Mouse (Mus musculus): ENCODE results near the gene Dusp1. TPM values are rescaled to one million over a fixed set of nuclear protein-coding genes. Genes with fewer than 3 reads are reported as not detected.

Dusp1 gene
- 998 TPM for polyA plus RNA-seq (2017; shearing (Covaris generic))

DNA sequence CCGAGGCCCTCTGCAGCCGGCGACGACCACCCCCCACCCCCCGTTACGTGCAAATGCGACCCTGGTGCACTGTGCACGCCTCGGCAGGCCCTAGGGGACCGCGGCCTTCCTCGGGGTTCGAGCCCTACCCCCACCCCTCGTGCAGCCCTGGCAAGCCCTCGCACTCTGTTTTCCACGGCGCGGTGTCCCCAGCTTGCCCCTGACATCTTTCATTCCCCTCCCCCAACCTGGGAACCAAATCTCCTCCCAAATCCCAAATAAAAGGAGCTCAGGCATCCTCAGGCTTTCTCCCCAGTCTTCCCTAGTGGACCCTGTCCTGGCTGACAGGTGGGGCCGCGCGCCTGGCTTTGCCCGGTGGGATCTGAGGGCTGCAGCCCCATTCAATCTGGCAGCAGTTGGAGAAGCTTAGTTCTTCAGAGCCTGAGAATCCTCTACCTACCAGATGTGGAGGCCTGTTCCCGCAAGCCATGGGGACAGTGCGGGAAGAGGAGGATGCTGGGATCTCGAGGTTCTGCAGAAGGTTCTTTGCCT is at the start of gene Dusp1:
Gene Dusp1 (minus strand): TSS at position 478 of the 531 bp plus-strand sequence.

DNA sequence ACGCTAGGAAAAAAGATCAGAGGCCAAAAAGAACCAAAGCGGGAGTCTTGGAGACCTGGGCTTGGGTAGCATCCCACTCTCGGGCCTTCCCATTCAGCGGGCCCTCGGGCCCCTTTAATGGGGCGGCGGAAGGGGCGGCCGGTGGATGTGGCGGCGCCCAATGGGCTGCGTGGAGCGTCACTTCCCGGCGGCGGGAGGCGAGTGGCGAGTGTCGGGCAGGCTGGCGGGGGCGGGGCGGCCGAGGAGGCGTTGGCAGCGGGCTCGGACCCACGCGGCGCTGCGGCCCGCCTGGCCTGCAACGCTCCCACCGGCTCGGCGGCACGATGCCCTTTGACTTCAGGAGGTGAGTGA is 663 bp downstream of the Dusp1 start, which contains the start of gene Ergic1:
Gene Ergic1 (plus strand): TSS at position 200 of the 351 bp plus-strand sequence.

Other genes starting within 250 kb of the Dusp1 start
- not detected for gene Neurl1b, start 147.3 kb downstream of the Dusp1 start, polyA plus RNA-seq (2017; shearing (Covaris generic))
- gene Ergic1, start 639 bp downstream of the Dusp1 start, polyA plus RNA-seq (2017; shearing (Covaris generic)) = 36.1 TPM
- 282 TPM for gene Atp6v0e, start 101.1 kb upstream of the Dusp1 start, polyA plus RNA-seq (2017; shearing (Covaris generic))
- gene Crebrf, start 153.5 kb upstream of the Dusp1 start, polyA plus RNA-seq (2017; shearing (Covaris generic)) = 155 TPM
- gene Bnip1, start 218.9 kb upstream of the Dusp1 start, polyA plus RNA-seq (2017; shearing (Covaris generic)) = 20.2 TPM